Mouse (Mus musculus): ENCODE data around the gene Eef1a2. TPM values are rescaled to one million over a fixed set of nuclear protein-coding genes. Genes with fewer than 3 reads are reported as not detected.

The Eef1a2 gene
- total RNA-seq, 2 experiments from 2014 or later = 460 to 501 TPM

DNA sequence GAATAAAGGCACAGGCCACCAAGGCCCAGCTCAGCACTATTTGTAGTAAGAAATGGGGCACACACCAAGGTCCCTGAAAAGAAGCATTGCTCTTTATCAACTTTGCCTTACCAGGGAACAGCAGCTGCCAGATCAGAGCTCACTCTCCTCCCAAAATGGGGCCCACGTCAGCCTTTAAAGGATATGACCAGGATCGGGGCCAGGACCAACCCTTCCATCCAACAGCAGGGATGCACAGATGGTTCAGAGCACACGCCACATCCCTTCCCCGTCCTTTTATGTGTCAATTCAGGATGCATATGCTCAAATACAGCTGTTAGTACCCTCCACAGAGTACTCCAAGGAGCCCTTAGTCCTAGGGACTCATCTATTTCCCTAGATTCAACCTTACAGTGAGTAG is 26.6 kb downstream of the Eef1a2 start:
- DNase-seq = no peak

DNA sequence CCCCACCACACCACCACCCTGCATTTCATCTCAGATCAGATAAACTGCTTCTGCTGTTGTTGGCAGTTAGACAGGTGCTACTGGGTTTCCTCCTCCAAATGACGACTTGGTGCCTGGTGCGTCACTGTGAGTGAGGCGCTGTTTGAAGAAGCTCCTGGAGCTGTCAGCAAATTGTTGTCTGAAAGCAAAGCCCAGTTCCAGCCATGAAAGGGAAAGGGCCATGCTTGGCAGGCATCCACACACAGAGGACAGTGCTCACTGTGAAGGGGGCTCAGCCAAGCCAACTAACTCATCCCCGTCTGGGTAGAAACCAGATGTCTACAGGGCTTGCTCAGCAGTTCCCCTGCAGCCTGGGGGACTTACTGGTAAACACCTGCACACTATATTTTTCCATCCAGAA is 27.9 kb downstream of the Eef1a2 start:
- DNase-seq = no peak

- no peak for DNase-seq
These were observed 29.0 kb downstream of the Eef1a2 start for GRCm38 (mm10) chr2:181127786-181128185.

DNA sequence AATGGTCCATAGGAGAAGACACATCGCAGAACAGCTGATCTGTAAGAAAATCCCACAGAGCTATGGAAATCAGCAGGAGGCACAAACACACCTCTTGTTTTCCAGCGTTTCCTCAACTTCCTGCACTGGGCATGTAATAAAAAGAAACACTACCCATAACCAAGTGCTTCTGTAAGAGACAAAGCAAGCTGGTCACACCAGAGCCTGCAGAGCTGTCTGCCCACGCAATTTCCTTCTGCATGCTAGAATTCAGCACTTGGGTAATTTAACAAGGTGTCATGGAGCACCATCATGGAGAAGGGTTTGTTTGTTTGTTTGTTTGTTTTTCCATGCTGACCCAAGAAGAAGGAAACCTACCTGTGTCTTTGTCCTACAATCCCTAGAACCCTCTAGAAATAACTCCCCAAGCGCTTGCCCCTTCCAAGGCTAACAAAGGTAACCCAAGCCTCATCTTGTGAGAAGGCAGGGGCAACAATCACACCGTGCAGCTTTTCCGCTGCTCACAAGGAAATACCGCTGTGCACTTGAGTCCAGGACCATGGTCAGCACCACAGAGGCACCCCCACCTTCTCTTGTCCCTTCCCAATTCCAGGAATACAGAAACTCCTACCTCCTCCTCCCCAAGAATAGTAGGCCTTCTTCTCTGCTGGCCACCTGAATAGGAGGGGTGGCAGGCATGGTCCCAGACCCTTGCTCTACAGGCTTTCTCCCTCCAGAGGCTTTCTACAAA is 30.9 kb downstream of the Eef1a2 start:
- peak; percentile 38 for DNase-seq

DNA sequence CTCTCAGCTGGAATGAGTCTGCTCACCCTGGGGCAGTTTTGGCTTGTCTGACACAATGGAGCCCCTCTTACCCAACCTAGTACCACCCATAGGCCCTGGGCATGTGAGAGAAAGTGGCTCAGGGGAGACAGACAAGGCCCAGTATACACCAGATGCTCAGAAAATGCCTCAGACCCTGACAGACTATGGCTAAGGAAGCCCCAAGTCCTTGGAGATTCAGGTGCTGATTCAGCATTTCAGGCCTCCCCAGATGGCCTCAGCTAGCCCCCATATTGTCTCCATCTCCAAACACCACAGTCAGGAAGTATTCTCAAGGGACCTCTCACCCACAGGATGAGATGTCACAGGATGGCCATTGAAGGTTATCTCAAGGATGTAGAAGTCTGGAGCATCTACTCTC is 34.2 kb downstream of the Eef1a2 start:
- no peak for DNase-seq

GRCm38 (mm10) chr2:181120922-181121449 is 35.8 kb downstream of the Eef1a2 start:
- no peak for DNase-seq

GRCm38 (mm10) chr2:181119952-181120351 is 36.9 kb downstream of the Eef1a2 start:
- no peak for DNase-seq

GRCm38 (mm10) chr2:181116436-181116835 is 40.4 kb downstream of the Eef1a2 start:
- no peak for DNase-seq

- DNase-seq = no peak
These were observed 41.4 kb downstream of the Eef1a2 start for GRCm38 (mm10) chr2:181115367-181115766.

GRCm38 (mm10) chr2:181113762-181114361 is 43.0 kb downstream of the Eef1a2 start:
- no peak for DNase-seq

DNA sequence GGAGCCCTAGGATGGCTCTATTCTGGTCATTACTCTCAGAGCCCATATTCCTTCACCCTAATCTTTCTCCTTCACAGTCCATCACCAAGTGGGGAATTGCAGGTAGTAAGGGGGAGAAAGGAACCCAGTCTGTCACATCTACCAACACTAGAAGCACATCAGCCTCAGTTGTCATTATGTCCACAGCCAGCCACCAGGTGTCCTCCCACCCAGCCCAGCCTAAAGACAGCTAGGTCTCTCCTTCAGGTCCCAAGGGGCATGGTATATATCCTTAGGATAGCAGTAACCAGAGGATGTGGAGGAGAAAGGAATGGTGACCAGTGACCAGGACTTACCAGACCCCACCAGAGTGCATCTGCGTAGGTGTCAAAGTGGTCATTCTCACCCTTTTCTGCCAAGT is 45.1 kb downstream of the Eef1a2 start:
- DNase-seq = no peak

DNA sequence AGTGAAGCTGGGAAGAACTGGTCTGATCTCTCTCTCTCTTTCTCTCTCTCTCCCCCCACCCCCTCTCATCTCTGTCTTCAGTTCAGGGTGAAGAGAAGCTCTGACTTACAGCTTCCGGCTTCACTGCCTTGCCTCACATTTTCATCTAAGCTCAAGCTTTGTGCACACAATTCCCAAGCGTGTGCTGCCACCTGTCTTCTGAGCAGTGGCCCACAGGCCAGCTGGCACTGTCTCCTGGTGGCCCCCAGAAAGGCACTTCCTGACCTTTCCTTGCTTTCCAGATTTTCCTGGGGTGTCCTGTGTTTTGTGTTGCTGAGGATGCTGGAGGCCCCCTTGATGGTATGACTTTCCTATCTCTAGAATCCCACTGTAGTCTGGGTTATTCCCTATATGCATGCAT is 52.7 kb downstream of the Eef1a2 start:
- DNase-seq = no peak

GRCm38 (mm10) chr2:181102161-181102560 is 54.7 kb downstream of the Eef1a2 start:
- no peak for DNase-seq

DNA sequence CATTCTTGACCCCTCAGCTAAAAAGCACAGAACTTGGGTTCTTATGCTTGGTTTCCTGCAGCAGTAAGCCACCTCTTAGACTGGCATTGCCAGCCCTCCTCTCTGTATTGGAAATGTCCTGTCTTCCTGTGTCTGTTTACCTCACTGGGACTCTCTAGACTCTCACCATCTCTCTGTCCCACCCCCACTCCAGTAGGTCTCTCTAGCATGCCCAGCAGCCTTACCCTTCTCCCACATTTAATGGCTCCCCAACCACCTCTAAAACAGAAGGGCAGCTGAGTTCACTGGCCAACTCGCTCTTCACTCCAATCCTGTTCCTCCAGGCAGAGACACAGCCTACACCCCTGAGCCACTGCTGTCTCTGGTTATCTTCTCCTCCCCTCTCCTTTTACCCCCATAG is 55.2 kb downstream of the Eef1a2 start:
- no peak for DNase-seq

DNA sequence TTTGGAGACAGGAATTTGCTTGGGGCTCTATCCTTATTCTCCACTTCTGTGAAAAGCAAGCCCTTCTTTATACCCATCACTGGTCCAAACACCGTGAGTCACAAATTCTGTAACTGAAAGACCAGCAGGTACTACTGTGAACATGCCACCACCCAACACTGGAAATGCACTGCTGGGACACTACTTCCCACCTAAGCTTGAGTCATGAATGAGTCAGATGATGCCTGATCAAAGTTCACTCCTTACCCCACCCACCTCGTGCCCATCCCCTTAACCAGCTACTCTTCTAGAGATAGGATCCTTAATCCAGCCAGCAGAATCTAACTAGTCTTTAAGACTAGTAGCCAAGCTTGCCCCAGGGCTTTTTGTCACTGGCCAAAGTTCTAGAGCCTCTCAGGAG is 56.7 kb downstream of the Eef1a2 start:
- DNase-seq = no peak

Other genes starting within 250 kb of the Eef1a2 start
- 10 to 100 TPM; 47.0 to 47.8 TPM for gene Ythdf1, start 236.1 kb downstream of the Eef1a2 start, total RNA-seq (2021)
- gene Birc7, start 228.0 kb downstream of the Eef1a2 start, total RNA-seq (2021) = not detected
- gene Nkain4, start 202.3 kb downstream of the Eef1a2 start, total RNA-seq (2021) = 10 to 100 TPM; 12.5 to 13.4 TPM
- gene Arfgap1, start 189.8 kb downstream of the Eef1a2 start, total RNA-seq (2021) = 10 to 100 TPM; 64.5 to 64.8 TPM
- under 1 TPM; 0.29 to 0.33 TPM for gene Col20a1, start 170.5 kb downstream of the Eef1a2 start, total RNA-seq (2021)
- under 1 TPM; 0.11 to 0.17 TPM for gene Chrna4, start 113.5 kb downstream of the Eef1a2 start, total RNA-seq (2021)
- under 1 TPM in 1 of 2 experiments, not detected in 1; 0.29 TPM for gene Kcnq2, start 21.7 kb downstream of the Eef1a2 start, total RNA-seq (2021)
- 10 to 100 TPM; 65.9 to 66.8 TPM for gene Ppdpf, start 30.2 kb upstream of the Eef1a2 start, total RNA-seq (2021)
- gene Ptk6, start 45.8 kb upstream of the Eef1a2 start, total RNA-seq (2021) = not detected
- gene Srms, start 56.2 kb upstream of the Eef1a2 start, total RNA-seq (2021) = under 1 TPM in 1 of 2 experiments, not detected in 1; 0.09 TPM
- gene Fndc11, start 63.0 kb upstream of the Eef1a2 start, total RNA-seq (2021) = not detected
- 1 to 10 TPM; 9.2 to 9.4 TPM for gene Helz2, start 85.0 kb upstream of the Eef1a2 start, total RNA-seq (2021)
- 10 to 100 TPM; 15.6 to 20.2 TPM for gene Gmeb2, start 131.0 kb upstream of the Eef1a2 start, total RNA-seq (2021)
- under 1 TPM; 0.24 to 0.47 TPM for gene Stmn3, start 157.5 kb upstream of the Eef1a2 start, total RNA-seq (2021)
- 10 to 100 TPM; 42.9 to 46.9 TPM for gene Rtel1, start 162.7 kb upstream of the Eef1a2 start, total RNA-seq (2021)
- 10 to 100 TPM; 20.7 to 22.8 TPM for gene Zgpat, start 207.9 kb upstream of the Eef1a2 start, total RNA-seq (2021)
- 10 to 100 TPM; 39.6 to 41.0 TPM for gene Arfrp1, start 208.4 kb upstream of the Eef1a2 start, total RNA-seq (2021)
- 1 to 10 TPM; 8.8 to 8.9 TPM for gene Lime1, start 223.1 kb upstream of the Eef1a2 start, total RNA-seq (2021)